Mouse (Mus musculus) left cerebral cortex, postnatal 36 days (tissue): ENCODE results near the gene Cipc. TPM values are rescaled to one million over a fixed set of nuclear protein-coding genes. Genes with fewer than 3 reads are reported as not detected.

Experiments used
- DNase-seq, 2 experiments: peaks; one replicate each; pipeline ENCODE4 v3.0.0; 2021 to 2022; ENCODE audit warnings: low spot score in 2 of 2, mixed read lengths in 1 of 2
- intact Hi-C: fragments of 180-260 bp; cut with DNase I; formaldehyde crosslinking; loops from one replicate; pipeline ENCODE4 v1.15.1; 2025
- total RNA-seq, 2 experiments: library from RNA; stranded (reverse); gene quantifications; 2 replicates each; pipeline ENCODE4 v1.2.3; 2021

The Cipc gene
- total RNA-seq, 2 experiments from 2014 or later, result 82.2 to 93.0 TPM

DNA sequence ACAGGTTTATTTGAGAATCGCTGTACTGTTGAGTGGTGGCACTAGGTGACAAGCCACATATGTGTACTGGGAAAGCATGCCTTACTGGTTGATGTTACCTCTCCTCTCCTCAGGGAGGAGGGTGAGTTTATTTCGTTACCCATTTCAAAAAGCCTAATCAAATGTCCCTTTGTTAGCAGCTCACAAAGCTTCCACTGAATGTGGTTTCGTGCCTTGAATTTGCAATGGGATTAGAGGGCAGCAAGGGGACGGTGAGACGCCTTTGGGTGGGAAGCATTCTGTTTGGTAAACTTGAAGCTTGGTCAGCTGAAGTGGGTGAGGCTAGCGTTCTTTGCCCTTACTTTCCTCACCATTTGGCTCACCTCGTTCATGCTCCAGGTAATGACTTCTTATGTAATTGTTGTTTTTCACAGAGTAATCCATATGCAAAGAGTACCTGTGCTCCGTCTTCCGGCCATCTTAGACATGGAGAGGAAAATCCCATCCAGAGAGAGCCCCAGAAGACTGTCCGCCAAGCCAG lies 5.5 kb downstream of the Cipc start:
- intact Hi-C loops, result no loop called here
- no peak for DNase-seq

GRCm38 (mm10) chr12:86955894-86956293 lies 9.1 kb downstream of the Cipc start:
- no peak for DNase-seq
- intact Hi-C loops, result no loop called here

GRCm38 (mm10) chr12:86958558-86958957 lies 11.7 kb downstream of the Cipc start:
- DNase-seq, result no peak
- intact Hi-C loops, result no loop called here

GRCm38 (mm10) chr12:86959661-86960060 lies 12.8 kb downstream of the Cipc start:
- intact Hi-C loops, result no loop called here
- no peak for DNase-seq

- no peak for DNase-seq
- intact Hi-C loops, result no loop called here
These were observed 13.3 kb downstream of the Cipc start for GRCm38 (mm10) chr12:86960138-86960537.

- no peak for DNase-seq
- intact Hi-C loops, result no loop called here
These were observed 14.0 kb downstream of the Cipc start for GRCm38 (mm10) chr12:86960791-86961335.

GRCm38 (mm10) chr12:86961589-86962344 lies 14.9 kb downstream of the Cipc start:
- no peak for DNase-seq
- intact Hi-C loops, result no loop called here

GRCm38 (mm10) chr12:86964278-86965057 lies 17.6 kb downstream of the Cipc start:
- no peak for DNase-seq
- intact Hi-C loops, result no loop called here

DNA sequence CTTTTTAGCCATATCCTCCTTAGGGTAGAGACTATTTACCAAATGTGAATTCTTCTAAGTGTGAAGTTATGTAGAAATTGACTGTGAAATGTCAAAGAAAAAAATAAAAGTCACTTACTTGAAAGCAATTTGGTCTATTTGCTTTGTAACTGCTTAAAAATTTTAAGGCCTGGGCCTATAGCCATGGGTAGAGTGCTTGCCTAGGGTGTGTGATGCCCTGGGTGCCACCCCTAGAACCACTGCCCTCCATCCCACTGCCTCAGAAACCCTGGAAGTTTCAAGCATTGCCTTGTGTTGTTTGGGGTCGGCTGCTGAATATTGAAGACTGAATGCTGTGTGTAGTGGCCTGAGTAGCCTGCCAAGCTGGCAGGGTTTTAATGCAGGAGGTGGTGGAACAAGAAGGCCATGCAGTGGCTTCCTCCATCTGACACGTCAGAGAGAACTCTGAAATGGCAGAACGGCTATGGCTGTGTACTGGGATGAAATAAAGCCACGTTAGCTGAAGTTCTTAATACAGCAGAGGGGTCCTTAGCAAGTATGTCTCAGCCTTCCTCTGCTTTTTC lies 18.5 kb downstream of the Cipc start:
- no peak for DNase-seq
- intact Hi-C loops, result no loop called here

GRCm38 (mm10) chr12:86968468-86969219 lies 21.8 kb downstream of the Cipc start:
- peak; percentile 76 to 81 for DNase-seq
- intact Hi-C loops, result loop anchor here (1.0 kb wide), 1 partner anchor 21 kb away; the partner anchor contains the start of gene Cipc

DNA sequence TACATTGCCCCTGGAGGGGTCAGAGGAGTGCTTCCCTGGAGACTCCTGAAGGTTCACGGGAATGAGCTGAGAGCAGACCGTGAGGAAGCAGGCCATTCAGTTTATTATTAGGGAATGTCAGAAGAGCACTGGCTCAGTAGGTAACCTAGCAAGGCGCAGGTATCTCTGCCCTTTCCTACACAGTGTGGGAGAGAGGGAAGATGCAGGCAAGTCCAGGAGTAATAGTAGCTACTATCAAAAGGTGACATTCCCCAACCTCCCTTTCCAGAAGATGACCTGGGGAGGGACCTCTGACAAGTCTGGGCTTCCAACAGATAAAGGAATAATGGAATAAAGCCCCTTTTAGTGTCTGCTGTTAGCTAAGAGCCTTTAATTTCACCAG lies 22.4 kb downstream of the Cipc start:
- intact Hi-C loops, result no loop called here
- DNase-seq, result no peak

- no peak for DNase-seq
These were observed 24.2 kb downstream of the Cipc start for GRCm38 (mm10) chr12:86971089-86971488.

DNA sequence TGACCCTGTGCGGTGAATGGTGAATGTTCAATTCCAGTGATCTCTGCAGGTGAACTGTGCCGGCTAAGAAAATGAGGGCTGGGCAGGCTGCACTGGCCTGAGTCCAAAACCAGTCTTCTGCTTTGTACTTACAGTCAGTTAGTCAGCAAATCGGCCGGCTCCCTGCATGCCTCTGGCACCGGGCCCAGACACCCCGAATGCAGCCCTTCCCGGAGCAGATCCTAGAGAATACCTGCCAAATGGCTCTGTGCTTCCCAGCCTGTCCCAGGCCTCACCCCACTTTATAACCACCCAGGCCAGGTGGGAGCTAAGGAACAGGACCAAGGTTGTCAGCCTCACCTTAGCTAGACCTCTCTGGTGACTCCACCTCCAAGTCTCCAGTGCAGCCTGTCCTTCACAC lies 26.4 kb downstream of the Cipc start:
- intact Hi-C loops, result no loop called here
- DNase-seq, result peak; percentile 58 to 61

More at GRCm38 (mm10) chr12:86971089-86971488, 24.2 kb downstream of the Cipc start:
- intact Hi-C loops, result no loop called here

DNA sequence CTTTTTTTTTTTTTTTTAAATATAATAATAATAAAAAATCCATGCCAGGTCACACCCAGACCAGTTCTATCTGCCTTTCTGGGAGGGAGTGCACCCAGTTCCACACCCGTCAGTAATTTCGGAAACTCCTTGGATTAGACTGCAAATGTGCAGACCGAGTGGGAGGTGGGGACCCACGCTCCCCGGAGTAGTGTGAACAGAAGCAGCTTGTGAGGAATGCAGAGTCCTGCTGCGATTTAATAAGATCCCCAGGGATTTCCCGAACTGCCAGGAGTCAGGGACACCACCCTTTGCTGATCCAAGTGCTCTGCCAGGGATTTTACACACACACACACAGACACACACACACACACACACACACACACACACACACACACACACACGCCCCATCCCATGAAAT lies 26.9 kb downstream of the Cipc start:
- intact Hi-C loops, result no loop called here
- DNase-seq, result peak; percentile 69 to 79

GRCm38 (mm10) chr12:86974387-86975288 lies 27.8 kb downstream of the Cipc start:
- peak; percentile 62 to 75 for DNase-seq
- intact Hi-C loops, result no loop called here

- no peak for DNase-seq
These were observed 28.9 kb downstream of the Cipc start for GRCm38 (mm10) chr12:86975761-86976160.

GRCm38 (mm10) chr12:86976511-86977168 lies 29.8 kb downstream of the Cipc start:
- intact Hi-C loops, result no loop called here
- DNase-seq, result no peak

More at GRCm38 (mm10) chr12:86975761-86976160, 28.9 kb downstream of the Cipc start:
- intact Hi-C loops, result no loop called here

DNA sequence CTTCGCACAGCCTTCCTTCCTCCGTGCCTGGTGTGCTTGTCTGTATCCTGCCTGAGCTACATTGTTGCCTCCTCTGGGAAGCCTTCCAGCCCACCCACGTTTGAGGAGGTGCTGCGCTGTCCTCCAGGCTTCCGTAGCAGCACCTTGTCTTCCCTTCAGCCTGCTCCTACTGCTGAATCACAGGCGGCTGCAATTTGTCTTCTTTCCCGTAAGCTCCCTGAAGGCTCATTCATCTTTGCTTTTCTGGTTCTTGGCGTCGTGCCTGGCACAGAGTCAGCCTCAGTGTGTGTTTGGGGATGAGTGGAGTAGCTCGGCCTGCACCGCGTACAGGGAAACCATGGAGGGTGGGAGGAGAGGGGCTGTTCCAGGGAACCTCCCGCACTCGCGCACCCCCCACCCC lies 31.0 kb downstream of the Cipc start:
- intact Hi-C loops, result no loop called here
- peak; percentile 85 to 86 for DNase-seq
